Mouse (Mus musculus): ENCODE data around the gene Cdca7l. TPM values are rescaled to one million over a fixed set of nuclear protein-coding genes. Genes with fewer than 3 reads are reported as not detected.
"Not testable (repeated sequence)": the region's sequence is repeated elsewhere in the genome, so short reads cannot be mapped to it uniquely, and the experiment has no call there.

Cdca7l gene
- polyA plus RNA-seq (2015; fragmentation: Nextera tagmentation; extraction: Ambion mirVana) = 14.8 and 15.6 TPM in 2 replicates

GRCm38 (mm10) chr12:117803989-117804388 is at the start of gene Cdca7l:
Gene Cdca7l (plus strand): TSS chr12:117804289.
- not testable (repeated sequence) for H3K9ac ChIP-seq; H3K4me3 ChIP-seq (replicated peaks); H3K4me2 ChIP-seq; H3K27me3 ChIP-seq; H3K9me3 ChIP-seq (replicated peaks); H3K36me3 ChIP-seq (replicated peaks); ATAC-seq (ENCODE audit: insufficient read depth); H3K4me1 ChIP-seq (replicated peaks); H3K27ac ChIP-seq (replicated peaks)
- 75% methylated on average over 1 of the region's 6 CpGs for WGBS (ENCODE audit: insufficient replicate concordance)

DNA sequence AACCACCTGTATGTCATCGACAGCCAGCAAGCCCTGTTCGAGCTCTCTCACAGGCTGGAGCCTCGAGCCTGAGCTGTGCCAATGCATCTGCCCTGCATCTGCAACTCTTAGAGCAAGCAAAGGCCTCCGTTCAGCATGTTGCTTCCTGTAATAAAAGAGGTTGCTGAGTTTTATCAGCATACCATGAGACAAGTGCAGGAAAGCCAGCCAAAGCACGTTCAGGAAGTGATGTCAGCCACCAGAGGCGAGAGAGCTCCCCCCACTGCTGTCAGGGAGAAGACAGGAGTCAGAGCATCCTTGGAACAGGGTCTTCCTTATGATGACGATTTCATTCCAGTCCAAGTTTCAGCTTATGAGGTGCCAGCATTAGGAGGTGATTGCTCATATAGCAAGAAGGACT is 48.1 kb upstream of the Cdca7l start:
- Histone ChIP-seq H3K4me3 (replicated peaks) (no peak overlapping the region), H3K9me3 (replicated peaks) (no peaks in the 10 kb centered on the region), H3K4me2 (no peak overlapping the region), H3K27me3 (no peaks in the 10 kb centered on the region), H3K4me1 (replicated peaks) (no peaks in the 10 kb centered on the region), H3K9ac (no peak overlapping the region), H3K36me3 (replicated peaks) (no peaks in the 10 kb centered on the region), H3K27ac (replicated peaks) (no peak overlapping the region)
- no peak for ATAC-seq (ENCODE audit: insufficient read depth)
- WGBS (ENCODE audit: insufficient replicate concordance) = 29% methylated on average over 7 of the region's 7 CpGs

DNA sequence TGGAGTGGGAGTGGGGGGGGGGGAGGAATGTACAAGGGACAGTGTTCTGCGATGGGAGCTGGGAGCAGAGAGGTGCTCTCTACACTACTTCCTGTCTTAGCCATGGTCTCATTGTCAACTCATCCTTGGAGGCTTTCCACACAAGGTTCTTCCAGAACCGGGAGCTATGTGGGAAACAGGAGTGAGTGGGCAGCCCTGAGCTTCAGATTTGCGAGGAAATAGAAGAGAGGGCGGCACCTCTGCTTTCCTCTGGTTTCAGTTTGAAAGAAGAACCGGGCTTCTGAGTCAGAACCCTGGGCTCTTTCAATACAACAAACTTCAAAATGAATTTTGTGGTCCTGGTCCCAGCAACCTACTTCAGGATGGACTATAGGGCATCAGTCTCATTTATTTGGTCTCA is 43.7 kb upstream of the Cdca7l start:
- no peak overlapping the region for H3K27ac ChIP-seq (replicated peaks)
- H3K36me3 ChIP-seq (replicated peaks) = no peaks in the 10 kb centered on the region
- H3K9ac ChIP-seq = no peak overlapping the region
- ATAC-seq (ENCODE audit: insufficient read depth) = no peak
- H3K9me3 ChIP-seq (replicated peaks) = no peaks in the 10 kb centered on the region
- no peak overlapping the region for H3K4me3 ChIP-seq (replicated peaks)
- no peaks in the 10 kb centered on the region for H3K27me3 ChIP-seq
- H3K4me2 ChIP-seq = no peak overlapping the region
- WGBS (ENCODE audit: insufficient replicate concordance) = 61% methylated on average over 5 of the region's 5 CpGs
- no peaks in the 10 kb centered on the region for H3K4me1 ChIP-seq (replicated peaks)

DNA sequence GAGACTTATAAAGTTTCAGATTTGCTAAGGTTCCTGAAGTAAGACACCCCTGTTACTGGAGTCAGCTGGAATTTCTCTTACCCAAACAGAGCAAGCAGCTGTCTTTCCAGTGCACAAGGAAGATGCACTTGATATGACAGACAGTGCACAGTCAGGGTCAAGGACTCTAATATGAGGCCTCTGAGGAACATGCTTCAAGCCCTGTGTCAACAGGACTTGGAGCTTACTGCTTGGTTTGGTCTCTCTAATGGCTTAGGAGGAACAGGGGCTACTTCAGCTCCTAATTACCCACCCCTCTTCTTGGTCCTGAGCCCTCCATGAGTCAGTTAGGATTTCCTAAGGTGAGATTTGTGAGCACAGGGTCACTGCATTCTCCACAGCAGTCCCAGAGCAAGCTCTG is 43.2 kb upstream of the Cdca7l start:
- H3K9ac ChIP-seq = no peak overlapping the region
- no peak for ATAC-seq (ENCODE audit: insufficient read depth)
- no peak overlapping the region for H3K27ac ChIP-seq (replicated peaks)
- no peaks in the 10 kb centered on the region for H3K4me1 ChIP-seq (replicated peaks)
- H3K27me3 ChIP-seq = no peaks in the 10 kb centered on the region
- H3K9me3 ChIP-seq (replicated peaks) = no peaks in the 10 kb centered on the region
- no peak overlapping the region for H3K4me3 ChIP-seq (replicated peaks)
- no peak overlapping the region for H3K4me2 ChIP-seq
- H3K36me3 ChIP-seq (replicated peaks) = no peaks in the 10 kb centered on the region

- no peaks in the 10 kb centered on the region for H3K4me1 ChIP-seq (replicated peaks)
- H3K27me3 ChIP-seq = no peaks in the 10 kb centered on the region
- no peaks in the 10 kb centered on the region for H3K36me3 ChIP-seq (replicated peaks)
- 42% methylated on average over 1 of the region's 1 CpGs for WGBS (ENCODE audit: insufficient replicate concordance)
- H3K9ac ChIP-seq = no peak overlapping the region
- no peak overlapping the region for H3K4me2 ChIP-seq
- no peak overlapping the region for H3K4me3 ChIP-seq (replicated peaks)
- no peak overlapping the region for H3K27ac ChIP-seq (replicated peaks)
- no peaks in the 10 kb centered on the region for H3K9me3 ChIP-seq (replicated peaks)
- no peak for ATAC-seq (ENCODE audit: insufficient read depth)
Observed at GRCm38 (mm10) chr12:117761698-117762097, 42.4 kb upstream of the Cdca7l start.

DNA sequence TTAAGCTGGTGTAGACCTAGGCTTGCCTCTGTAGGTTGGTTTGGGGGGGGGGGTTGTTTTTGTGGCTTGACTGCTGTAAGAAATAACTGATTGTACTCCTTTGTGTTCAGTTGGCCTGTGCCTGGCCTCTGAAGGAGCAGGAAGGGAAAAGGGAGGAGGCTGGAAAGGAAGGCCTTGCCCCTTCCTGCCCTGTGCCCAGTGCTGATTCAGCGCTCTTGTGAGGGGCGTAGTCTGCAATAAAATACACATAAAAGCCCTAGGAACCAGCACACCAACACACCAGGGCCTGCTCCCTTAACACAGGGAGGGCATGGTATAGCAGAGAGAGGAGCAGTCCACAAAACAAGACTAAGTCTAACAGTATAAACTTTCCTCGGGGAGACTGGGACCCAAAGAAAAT is 40.8 kb upstream of the Cdca7l start:
- H3K4me3 ChIP-seq (replicated peaks) = no peak overlapping the region
- ATAC-seq (ENCODE audit: insufficient read depth) = 0 out of 2 replicates have a peak, but pooled peaks have one; percentile 17
- H3K9me3 ChIP-seq (replicated peaks) = no peaks in the 10 kb centered on the region
- H3K27me3 ChIP-seq = no peaks in the 10 kb centered on the region
- H3K4me2 ChIP-seq = no peak overlapping the region
- no peak overlapping the region for H3K27ac ChIP-seq (replicated peaks)
- no peaks in the 10 kb centered on the region for H3K36me3 ChIP-seq (replicated peaks)
- H3K4me1 ChIP-seq (replicated peaks) = no peaks in the 10 kb centered on the region
- H3K9ac ChIP-seq = no peak overlapping the region
- WGBS (ENCODE audit: insufficient replicate concordance) = 45% methylated on average over 3 of the region's 3 CpGs

DNA sequence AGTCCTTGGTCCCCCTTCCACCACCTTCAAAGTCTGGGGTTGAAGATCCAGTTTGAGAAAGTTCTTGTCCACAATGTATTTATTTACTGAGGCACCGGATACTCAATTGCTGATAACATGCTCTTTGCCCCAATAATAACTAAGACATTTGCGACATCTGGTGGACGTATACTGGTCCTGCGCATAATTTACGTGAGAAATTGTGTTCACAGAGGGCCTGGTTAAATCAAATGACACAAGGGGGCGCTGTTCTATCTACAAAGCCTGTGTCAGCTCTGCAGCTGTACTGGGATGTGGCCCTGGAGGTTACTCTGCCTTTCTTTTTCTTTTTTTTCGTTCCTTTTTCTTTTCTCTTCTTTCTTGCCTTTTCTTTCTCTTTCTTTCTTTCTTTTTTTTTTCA is 39.2 kb upstream of the Cdca7l start:
- Histone ChIP-seq H3K4me1 (replicated peaks) (no peaks in the 10 kb centered on the region), H3K27me3 (no peaks in the 10 kb centered on the region), H3K9ac (no peak overlapping the region), H3K36me3 (replicated peaks) (no peaks in the 10 kb centered on the region), H3K27ac (replicated peaks) (no peak overlapping the region), H3K4me3 (replicated peaks) (no peak overlapping the region), H3K9me3 (replicated peaks) (no peaks in the 10 kb centered on the region), H3K4me2 (no peak overlapping the region)
- no peak for ATAC-seq (ENCODE audit: insufficient read depth)
- 3% methylated on average over 7 of the region's 7 CpGs for WGBS (ENCODE audit: insufficient replicate concordance)

DNA sequence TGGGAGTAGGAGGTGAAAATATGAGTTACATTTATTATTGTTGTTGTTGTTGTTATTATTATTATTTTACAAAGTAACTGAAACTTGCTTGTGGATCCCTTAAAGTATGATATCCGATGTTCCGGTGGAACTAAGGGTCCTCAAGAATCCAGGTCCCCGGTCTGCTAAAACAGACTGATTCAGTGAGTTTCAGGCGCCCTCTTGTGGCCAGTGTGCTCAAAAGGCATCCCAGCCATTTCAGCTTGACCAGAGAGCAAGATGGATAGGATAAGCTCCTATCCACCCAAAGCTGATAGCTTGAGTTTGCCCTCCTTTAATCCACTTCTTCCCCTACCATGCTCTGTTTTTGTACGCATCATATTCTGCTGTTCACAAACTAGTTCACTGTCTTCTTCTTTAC is 35.0 kb upstream of the Cdca7l start:
- no peak overlapping the region for H3K27ac ChIP-seq (replicated peaks)
- no peak overlapping the region for H3K4me2 ChIP-seq
- no peak overlapping the region for H3K9ac ChIP-seq
- H3K4me1 ChIP-seq (replicated peaks) = no peaks in the 10 kb centered on the region
- 5% methylated on average over 5 of the region's 5 CpGs for WGBS (ENCODE audit: insufficient replicate concordance)
- ATAC-seq (ENCODE audit: insufficient read depth) = no peak
- H3K4me3 ChIP-seq (replicated peaks) = no peak overlapping the region
- H3K36me3 ChIP-seq (replicated peaks) = no peaks in the 10 kb centered on the region
- no peaks in the 10 kb centered on the region for H3K27me3 ChIP-seq
- H3K9me3 ChIP-seq (replicated peaks) = no peaks in the 10 kb centered on the region

GRCm38 (mm10) chr12:117770211-117770610 is 33.9 kb upstream of the Cdca7l start:
- ATAC-seq (ENCODE audit: insufficient read depth) = no peak
- no peaks in the 10 kb centered on the region for H3K9me3 ChIP-seq (replicated peaks)
- 50% methylated on average over 2 of the region's 2 CpGs for WGBS (ENCODE audit: insufficient replicate concordance)
- no peaks in the 10 kb centered on the region for H3K36me3 ChIP-seq (replicated peaks)
- no peaks in the 10 kb centered on the region for H3K4me1 ChIP-seq (replicated peaks)
- H3K9ac ChIP-seq = no peak overlapping the region
- H3K4me3 ChIP-seq (replicated peaks) = no peak overlapping the region
- H3K27ac ChIP-seq (replicated peaks) = no peak overlapping the region
- no peaks in the 10 kb centered on the region for H3K27me3 ChIP-seq
- no peak overlapping the region for H3K4me2 ChIP-seq

DNA sequence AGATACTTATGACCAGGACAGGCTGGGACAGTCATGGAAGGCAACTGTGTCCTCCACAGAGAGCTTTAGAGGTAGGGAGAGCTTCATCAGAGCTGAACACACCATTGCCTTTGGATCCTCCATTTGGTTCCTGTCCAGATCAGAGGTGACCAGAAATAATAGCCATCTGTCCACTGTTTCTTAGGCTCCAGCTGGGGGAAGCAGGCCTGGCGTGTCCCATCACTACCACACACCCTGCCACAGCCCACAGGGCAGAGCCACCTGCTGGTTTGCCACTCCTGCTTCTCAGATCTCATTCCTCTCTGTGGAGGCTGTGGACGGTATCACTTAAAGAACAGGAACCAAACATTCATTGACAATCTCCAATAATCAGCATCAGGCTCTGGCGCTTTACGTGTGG is 32.9 kb upstream of the Cdca7l start:
- Histone ChIP-seq H3K36me3 (replicated peaks) (no peaks in the 10 kb centered on the region), H3K27ac (replicated peaks) (no peak overlapping the region), H3K9ac (no peak overlapping the region), H3K4me2 (no peak overlapping the region), H3K9me3 (replicated peaks) (no peaks in the 10 kb centered on the region), H3K4me3 (replicated peaks) (no peak overlapping the region), H3K4me1 (replicated peaks) (no peaks in the 10 kb centered on the region), H3K27me3 (no peaks in the 10 kb centered on the region)
- no peak for ATAC-seq (ENCODE audit: insufficient read depth)
- 67% methylated on average over 4 of the region's 4 CpGs for WGBS (ENCODE audit: insufficient replicate concordance)

DNA sequence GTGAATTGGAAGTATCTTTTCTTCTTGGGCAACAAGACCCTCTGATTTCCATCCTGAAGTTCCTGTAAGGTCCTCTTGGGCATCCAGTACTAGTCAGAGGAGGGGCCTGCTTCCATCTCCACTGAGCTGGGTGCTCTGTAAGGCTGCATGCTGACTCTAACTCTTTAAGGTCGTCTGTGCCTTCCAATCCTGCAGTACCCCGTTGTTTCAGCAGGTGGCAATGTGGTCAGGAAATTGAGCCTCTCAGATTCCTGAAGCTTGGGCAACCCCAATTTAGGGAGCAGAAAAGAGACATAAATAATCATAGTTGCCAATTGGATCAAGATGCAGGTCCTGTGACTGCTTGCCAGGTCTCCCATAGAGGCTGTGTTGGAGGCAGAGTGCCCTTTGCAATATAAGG is 31.5 kb upstream of the Cdca7l start:
- H3K36me3 ChIP-seq (replicated peaks) = no peaks in the 10 kb centered on the region
- ATAC-seq (ENCODE audit: insufficient read depth) = no peak
- H3K27me3 ChIP-seq = no peaks in the 10 kb centered on the region
- whole genome bisulfite sequencing (ENCODE audit: insufficient replicate concordance) = 0% methylated on average over 2 of the region's 2 CpGs
- no peak overlapping the region for H3K9ac ChIP-seq
- H3K9me3 ChIP-seq (replicated peaks) = no peaks in the 10 kb centered on the region
- no peak overlapping the region for H3K27ac ChIP-seq (replicated peaks)
- H3K4me1 ChIP-seq (replicated peaks) = no peaks in the 10 kb centered on the region
- no peak overlapping the region for H3K4me3 ChIP-seq (replicated peaks)
- H3K4me2 ChIP-seq = no peak overlapping the region

DNA sequence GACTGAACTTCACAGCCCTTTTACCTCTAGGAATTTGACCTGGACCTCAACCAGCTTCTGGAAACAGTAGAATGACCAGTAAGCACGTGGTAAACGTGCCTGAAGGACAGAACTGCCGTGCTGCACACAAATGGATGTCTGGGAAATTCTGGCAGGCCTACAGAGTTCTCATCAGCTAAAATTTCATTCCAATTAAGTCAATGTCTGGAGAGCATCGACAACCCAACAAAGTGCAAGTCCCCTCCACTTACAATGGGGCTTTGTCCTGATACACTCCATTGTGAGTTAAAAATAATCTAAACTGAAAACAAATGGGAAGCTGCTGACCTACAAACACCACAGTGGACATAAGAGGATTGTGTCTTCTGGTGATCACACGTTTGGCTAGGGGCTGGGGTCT is 27.2 kb upstream of the Cdca7l start:
- Histone ChIP-seq H3K4me2 (no peak overlapping the region), H3K36me3 (replicated peaks) (no peaks in the 10 kb centered on the region), H3K9me3 (replicated peaks) (no peaks in the 10 kb centered on the region), H3K27me3 (no peaks in the 10 kb centered on the region), H3K4me3 (replicated peaks) (no peak overlapping the region), H3K9ac (no peak overlapping the region), H3K4me1 (replicated peaks) (0 out of 2 replicates have a peak, but pooled peaks cover 2% of the 10 kb centered on the region), H3K27ac (replicated peaks) (no peak overlapping the region)
- 42% methylated on average over 5 of the region's 5 CpGs for WGBS (ENCODE audit: insufficient replicate concordance)
- ATAC-seq (ENCODE audit: insufficient read depth) = no peak

All from liver, embryonic 15.5 days (tissue).